Mouse (Mus musculus) layer of hippocampus, postnatal 25 days (tissue): ENCODE data around the gene Slco1a1. TPM values are rescaled to one million over a fixed set of nuclear protein-coding genes. Genes with fewer than 3 reads are reported as not detected.
"Not testable (repeated sequence)": the region's sequence is repeated elsewhere in the genome, so short reads cannot be mapped to it uniquely, and the experiment has no call there.

Experiments used
- DNase-seq, 2 experiments: peaks; one replicate each; pipeline ENCODE4 v3.0.0; 2022; ENCODE audit warnings: mixed read lengths in 2 of 2, low spot score in 1 of 2; ENCODE audit errors: extremely low spot score in 1 of 2
- total RNA-seq, 2 experiments: library from RNA; stranded (reverse); gene quantifications; 2 replicates each; pipeline ENCODE4 v1.2.3; 2021

Slco1a1 gene
- not detected for total RNA-seq

DNA sequence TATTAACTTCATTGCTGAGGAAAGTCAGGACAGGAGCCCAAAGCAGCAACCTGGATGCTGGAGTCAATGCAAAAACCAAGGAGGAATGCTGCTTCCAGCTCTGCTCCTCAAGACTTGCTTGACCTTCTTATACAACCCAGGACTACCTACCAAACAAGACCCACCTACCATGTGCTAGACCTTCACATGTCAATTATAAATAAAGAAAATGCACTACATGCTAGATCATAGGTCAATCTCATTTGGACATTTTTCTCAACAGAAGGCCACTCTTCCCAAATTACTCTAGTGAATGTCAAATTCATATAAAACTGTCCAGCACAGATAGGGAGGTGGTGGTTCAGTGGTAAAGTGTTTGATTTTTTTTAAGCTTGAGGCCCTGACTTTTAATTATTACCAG, at the start of gene Slco1a1:
TSS of gene Slco1a1 (minus strand) at position 101 of the 400 bp plus-strand sequence.
- no peak for DNase-seq

DNA sequence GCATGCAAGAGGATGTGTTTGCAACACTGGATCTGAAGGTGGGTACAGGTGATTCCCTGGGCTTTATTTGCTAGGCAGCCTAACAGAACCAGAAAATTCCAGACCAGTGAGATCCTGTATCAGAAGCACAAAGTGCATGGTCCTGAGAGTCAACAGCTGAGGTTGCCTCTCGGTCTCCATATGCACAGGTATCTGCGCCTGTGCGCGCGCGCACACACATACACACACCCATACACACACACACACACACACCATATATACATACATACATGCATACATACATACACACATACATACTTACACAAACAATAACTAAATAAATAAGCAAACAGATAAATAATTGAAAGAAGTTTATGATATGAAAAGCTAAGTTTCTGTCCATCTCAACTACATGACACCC, 40.0 kb upstream of the Slco1a1 start:
- no peak for DNase-seq

DNA sequence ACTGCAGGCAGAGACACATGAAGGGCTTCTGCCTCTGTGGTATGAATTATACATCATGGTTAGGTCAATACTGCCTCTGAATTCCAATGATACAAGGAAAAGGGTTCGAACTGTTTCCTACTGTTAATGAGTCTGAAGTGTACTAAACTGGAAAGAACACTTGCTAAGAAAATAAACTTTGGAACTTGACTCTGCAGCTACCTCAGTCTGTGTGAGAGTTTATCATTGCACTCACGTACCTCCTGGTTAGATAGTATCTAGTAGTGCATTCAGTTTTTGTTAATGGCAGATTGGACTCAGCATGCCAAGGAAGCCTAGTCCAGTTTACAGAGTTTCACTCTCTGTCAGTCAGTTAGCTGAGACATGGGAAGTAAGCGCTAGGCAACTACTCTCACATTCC, 37.9 kb upstream of the Slco1a1 start:
- DNase-seq = no peak

DNA sequence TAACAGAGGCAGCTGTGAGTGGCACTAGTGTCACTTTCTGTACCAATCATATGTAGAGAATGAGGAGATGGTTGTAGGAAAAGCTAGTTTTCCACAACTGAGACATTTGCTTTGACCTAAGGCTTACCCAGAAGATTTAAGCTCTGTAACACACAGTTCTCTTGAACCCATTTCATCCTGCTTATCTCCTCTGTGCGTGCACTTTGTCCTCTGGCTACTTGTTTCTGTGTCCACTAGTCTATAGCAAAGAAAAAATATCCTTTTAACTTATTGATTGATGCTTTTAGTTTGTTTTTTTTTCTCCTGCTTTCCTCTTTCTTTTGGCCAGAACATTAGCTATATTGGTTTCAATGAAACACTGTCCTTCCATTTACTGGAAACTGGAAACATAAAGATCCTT, 15.7 kb upstream of the Slco1a1 start:
- no peak for DNase-seq

DNA sequence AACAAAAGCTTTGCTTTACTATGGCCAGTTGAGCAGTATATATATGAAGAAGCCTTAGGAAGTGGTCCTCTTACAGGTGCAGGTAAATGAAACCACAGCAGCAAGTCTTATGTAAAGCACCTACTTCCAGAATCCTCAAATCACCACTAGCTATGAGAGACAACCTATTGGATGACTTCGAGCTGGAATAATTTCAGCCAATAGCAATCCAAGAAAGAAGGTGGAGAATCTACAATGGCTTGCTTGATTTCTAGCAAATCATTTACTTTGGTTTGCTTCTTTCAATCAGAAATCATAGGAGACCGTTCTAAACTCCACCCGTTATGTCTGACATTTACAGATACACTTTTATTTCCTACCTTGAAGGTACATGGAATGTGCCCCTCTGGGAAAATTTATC, 15.1 kb upstream of the Slco1a1 start:
- no peak for DNase-seq

DNA sequence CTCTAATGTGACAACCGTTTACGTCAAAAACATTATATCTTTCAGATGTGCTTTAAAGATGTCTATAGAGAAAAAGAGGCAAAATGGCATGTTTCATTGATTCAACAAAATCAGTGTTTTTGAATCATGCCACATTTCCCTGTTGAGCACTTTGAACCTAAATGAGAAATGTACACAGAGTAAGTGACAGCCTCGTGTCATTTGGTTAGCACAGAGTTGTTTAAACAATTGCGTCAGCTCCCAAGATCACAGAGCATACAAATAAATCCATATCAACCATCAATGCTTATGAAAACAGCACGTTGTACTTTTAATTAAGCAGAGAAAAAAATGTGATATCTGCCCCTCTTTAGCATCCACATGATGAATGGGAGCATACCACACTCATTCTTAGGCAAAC, 13.7 kb upstream of the Slco1a1 start:
- DNase-seq = no peak

DNA sequence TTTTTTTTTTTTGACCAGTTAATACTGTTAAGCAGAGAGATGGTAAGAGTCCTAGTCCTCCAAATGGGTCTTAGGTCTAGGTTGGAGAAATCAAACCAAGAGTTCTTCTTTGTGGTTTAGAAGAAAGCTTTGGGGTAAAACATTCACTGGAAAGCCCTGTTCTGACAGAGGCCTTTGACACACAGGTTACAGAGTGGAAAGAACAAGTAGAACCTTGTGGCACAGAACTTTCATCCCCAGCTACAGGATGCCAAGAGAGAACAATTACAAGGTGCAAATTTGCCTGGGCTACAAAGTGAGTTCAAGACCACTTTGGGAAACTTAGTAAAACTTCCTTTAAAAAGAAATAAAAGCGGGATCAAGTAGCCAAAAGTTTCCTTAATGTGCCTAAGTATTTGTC, 6.3 kb downstream of the Slco1a1 start:
- no peak for DNase-seq

DNA sequence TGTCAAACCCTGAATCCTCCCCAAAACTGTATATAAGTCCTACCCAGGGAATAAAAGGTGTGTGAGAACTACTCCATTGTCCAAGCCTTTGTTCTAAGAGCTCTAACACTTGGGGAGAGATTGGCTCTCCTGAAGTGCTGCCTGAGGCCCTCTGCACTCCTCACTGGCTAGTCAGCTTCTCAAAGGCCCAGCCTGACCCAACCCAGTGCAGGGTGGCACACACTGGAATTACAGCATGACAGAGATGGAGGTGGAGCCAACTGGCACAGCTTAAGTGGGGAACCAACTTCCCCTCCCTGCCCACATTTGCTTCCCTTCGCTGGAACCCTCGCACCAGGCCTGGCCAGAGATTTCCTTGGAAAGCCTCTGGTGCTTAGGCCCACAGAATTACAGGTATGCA, 48.6 kb downstream of the Slco1a1 start:
- no peak for DNase-seq

DNA sequence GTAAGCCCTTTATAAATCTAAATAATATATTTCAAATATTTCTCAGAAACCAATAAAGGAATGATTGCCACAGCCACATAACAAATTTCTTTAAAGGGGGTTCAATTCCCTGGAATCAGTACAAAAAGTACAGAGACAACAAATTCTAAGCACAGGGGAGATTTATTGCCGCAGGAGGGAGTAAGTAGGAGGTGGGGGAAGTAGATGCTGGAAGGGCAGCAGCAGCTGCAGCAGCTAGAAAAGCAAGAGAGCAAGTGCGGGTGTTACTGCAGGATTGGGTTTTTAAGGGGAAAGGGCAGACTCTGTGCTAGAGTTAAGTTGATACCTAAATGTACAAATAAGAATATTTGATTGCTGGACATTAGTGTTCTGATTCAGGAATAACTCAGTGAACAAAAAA, 57.0 kb downstream of the Slco1a1 start:
- DNase-seq = no peak

DNA sequence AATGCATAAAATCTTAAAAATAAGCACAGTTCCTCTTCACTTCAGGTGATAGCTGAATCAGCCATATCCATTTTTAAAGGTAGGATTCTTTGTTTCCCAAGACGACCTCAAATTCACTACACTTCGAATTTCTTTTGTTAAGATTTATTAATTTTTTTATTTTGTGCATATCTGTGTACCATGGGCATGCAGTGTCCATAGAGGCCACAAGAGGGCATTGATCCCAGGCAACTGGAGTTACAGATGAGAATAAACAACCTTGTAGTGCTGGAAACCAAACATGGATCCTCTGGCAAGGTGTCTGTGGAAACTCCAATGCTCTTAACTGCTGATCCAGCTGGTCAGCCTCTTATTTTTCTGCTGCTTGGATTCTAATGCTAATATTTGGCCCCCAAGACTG, 58.5 kb downstream of the Slco1a1 start:
- DNase-seq = no peak

DNA sequence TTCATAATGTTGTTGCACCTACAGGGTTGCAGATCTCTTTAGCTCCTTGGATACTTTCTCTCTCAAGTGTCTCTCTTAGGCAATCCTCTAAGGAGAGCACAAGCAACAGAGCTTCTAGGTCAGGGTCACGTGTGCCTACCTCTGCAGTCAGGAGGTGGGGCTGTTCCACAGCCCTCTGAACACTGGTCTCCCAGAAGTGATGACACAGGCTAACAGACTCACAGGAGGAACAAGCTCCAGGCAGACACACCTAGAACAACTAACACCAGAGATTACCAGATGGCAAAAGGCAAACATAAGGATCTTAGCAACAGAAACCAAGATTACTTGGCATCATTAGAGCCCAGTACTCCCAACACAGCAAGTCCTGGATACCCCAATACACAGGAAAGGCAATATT, 64.2 kb downstream of the Slco1a1 start:
- no peak for DNase-seq

DNA sequence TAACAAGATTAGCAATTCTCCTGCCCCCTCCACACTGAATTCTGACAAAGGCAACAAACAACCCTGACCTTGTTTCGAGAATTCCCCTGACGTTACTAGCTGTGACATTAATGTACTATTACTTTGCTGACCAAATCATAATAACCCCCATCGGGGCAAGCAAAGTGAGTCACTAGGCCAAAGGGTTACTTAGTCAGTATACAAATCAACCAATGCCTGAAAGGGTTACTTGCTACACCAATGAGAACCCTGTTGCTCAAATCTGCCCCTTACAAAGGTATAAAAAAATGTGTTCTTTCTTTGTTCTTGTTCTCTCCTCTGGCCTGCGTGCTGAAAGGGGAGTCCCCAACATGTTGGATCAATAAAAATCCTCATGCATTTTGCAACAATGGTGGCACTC, 71.0 kb downstream of the Slco1a1 start:
- DNase-seq = not testable (repeated sequence)

DNA sequence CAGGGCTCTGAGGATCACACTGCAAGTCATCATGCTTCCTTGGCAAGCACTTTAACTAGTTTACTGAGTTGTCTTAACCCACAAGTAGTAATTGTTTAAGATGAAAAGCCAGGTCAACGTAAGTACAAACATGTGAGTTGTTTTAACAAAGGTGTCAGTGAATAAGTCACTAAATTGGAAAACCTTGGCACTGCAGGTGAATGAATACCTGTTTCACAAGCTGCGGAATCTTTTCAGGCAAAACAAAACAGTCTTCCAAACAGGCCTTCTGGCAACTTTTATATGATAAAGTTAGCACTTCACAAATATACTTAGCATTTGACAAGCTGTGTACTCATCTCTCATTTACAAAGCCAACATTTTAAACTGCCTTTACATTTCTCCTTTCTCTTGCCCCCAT, 75.1 kb downstream of the Slco1a1 start:
- DNase-seq = no peak

DNA sequence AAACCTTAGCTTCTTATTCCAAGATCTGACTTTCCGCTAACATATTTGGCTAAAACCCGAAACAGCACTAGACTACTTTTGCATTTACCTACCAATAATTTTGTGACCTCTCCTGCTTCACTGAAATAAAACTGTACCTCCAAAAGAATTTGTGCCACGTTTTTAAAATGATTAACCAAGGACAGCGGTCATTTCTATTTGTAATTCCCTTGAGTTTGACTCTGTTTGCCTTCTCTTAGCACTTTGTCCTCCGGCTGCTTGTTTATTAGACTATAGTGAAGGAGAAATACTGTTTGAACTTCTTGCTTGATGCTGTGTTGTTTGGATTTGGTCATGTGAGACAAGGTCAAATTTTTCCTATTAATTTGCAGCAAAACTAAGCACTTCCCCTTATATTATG, 78.0 kb downstream of the Slco1a1 start:
- DNase-seq = no peak

DNA sequence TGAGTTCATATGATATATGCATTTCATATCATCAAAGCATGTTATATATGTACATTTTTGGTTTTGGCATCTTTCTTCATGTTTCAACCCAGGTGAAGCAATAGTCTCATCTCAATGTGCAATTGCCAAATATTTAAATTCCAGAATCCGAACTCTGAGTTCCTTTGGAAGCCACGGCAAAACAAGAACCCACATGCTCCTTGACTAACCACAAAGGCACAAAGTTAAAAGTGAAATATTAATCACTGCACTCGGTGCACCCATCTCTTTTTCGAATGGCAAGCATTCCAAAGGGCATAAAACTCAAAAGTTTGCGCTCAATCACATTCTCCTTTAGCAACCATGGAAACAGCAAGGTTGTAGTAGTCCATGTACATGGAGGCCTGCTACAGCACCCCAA, 80.7 kb downstream of the Slco1a1 start:
- DNase-seq = no peak

DNA sequence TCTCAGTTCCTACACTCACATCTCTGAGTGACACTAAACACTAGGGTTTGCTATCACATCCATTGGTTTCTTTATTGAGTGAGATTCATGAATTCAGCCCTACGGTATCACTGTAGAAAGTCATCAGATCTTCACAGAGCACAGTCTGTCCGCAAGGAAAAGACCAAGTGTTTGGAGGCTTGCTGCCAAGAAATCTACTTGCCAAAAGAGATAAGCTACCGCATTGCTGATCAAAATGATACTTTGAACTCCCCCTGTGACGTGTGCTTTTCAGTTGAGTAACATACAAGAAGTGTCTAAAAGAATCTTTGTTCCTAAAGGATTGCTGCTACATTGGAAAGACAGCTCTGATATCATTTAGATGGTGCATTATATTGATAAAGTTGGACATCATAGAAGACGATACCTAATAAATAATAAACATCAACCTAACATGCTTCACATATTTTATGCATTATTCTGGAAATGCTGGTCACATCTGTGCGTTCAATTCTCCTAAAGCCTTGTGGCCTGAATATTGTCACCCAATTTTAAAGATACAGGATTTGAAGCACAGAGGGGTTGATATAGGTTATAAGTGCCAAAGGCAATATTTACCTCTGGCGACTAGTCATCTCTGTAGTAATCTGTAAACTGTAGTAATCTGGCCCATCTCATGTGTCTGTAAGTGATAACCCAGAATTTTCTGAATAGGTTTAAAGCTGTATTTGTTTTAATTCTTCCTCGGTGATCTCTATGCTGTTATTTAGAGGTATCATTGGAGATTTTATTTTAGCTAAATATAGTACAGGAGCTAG, 88.8 kb downstream of the Slco1a1 start:
- DNase-seq = no peak

Other genes with a start within 250 kb of the Slco1a1 start
- gene Gm5724, start 173.2 kb downstream of the Slco1a1 start, total RNA-seq = not detected
- 10 to 100 TPM; 31.0 to 47.2 TPM for gene Slco1a4, start 90.8 kb downstream of the Slco1a1 start, total RNA-seq
- gene Gm6614, start 64.5 kb upstream of the Slco1a1 start, total RNA-seq = not detected